Mouse (Mus musculus): ENCODE results near the gene Numb. TPM values are rescaled to one million over a fixed set of nuclear protein-coding genes. Genes with fewer than 3 reads are reported as not detected.
A peak's percentile ranks its signal among the peaks of the same experiment; 100 is the strongest.

Gene Numb
- polyA plus RNA-seq, 1 experiment from 2014 or later = 33.1 TPM

GRCm38 (mm10) chr12:83854281-83854680 lies 67.5 kb downstream of the Numb start:
- no peak overlapping the region for H3K4me3 ChIP-seq (ENCODE audit: low read depth, low read length)
- H3K27me3 ChIP-seq (replicated peaks; ENCODE audit: control insufficient read depth, insufficient read depth, low read length) = no peaks in the 10 kb centered on the region
- H3K4me2 ChIP-seq (ENCODE audit: low read depth, low read length) = no peak overlapping the region
- no peaks in the 10 kb centered on the region for H3K36me3 ChIP-seq (ENCODE audit: control insufficient read depth, insufficient read depth, low read length)
- H3K9ac ChIP-seq (ENCODE audit: low read depth, low read length) = no peak overlapping the region
- no peaks in the 10 kb centered on the region for H3K9me3 ChIP-seq (ENCODE audit: control insufficient read depth, low read length)
- DNase-seq (ENCODE audit: low spot score) (no peak), ATAC-seq (ENCODE audit: low read depth) (no peak)
- no peak overlapping the region for H3K27ac ChIP-seq (replicated peaks; ENCODE audit: low read depth, low read length)
- 85% methylated on average over 3 of the region's 3 CpGs for WGBS
- H3K4me1 ChIP-seq (ENCODE audit: control insufficient read depth, insufficient read depth, low read length) = no peaks in the 10 kb centered on the region

- no peaks in the 10 kb centered on the region for H3K27me3 ChIP-seq (replicated peaks; ENCODE audit: control insufficient read depth, insufficient read depth, low read length)
- no peak overlapping the region for H3K27ac ChIP-seq (replicated peaks; ENCODE audit: low read depth, low read length)
- no peaks in the 10 kb centered on the region for H3K9me3 ChIP-seq (ENCODE audit: control insufficient read depth, low read length)
- WGBS = 74% methylated on average over 5 of the region's 5 CpGs
- H3K9ac ChIP-seq (ENCODE audit: low read depth, low read length) = no peak overlapping the region
- H3K4me3 ChIP-seq (ENCODE audit: low read depth, low read length) = no peak overlapping the region
- H3K4me1 ChIP-seq (ENCODE audit: control insufficient read depth, insufficient read depth, low read length) = no peaks in the 10 kb centered on the region
- DNase-seq (ENCODE audit: low spot score) = peak; percentile 16
- ATAC-seq (ENCODE audit: low read depth) = no peak
- no peak overlapping the region for H3K4me2 ChIP-seq (ENCODE audit: low read depth, low read length)
- H3K36me3 ChIP-seq (ENCODE audit: control insufficient read depth, insufficient read depth, low read length) = no peaks in the 10 kb centered on the region
These were observed 69.1 kb downstream of the Numb start for GRCm38 (mm10) chr12:83852512-83853213.

GRCm38 (mm10) chr12:83850334-83850733 lies 71.4 kb downstream of the Numb start:
- ATAC-seq (ENCODE audit: low read depth) (no peak), DNase-seq (ENCODE audit: low spot score) (no peak)
- Histone ChIP-seq H3K4me2 (ENCODE audit: low read depth, low read length) (no peak overlapping the region), H3K9me3 (ENCODE audit: control insufficient read depth, low read length) (no peaks in the 10 kb centered on the region), H3K27me3 (replicated peaks; ENCODE audit: control insufficient read depth, insufficient read depth, low read length) (no peaks in the 10 kb centered on the region), H3K4me1 (ENCODE audit: control insufficient read depth, insufficient read depth, low read length) (no peaks in the 10 kb centered on the region), H3K36me3 (ENCODE audit: control insufficient read depth, insufficient read depth, low read length) (no peaks in the 10 kb centered on the region), H3K27ac (replicated peaks; ENCODE audit: low read depth, low read length) (no peak overlapping the region), H3K4me3 (ENCODE audit: low read depth, low read length) (no peak overlapping the region), H3K9ac (ENCODE audit: low read depth, low read length) (no peak overlapping the region)
- WGBS = 82% methylated on average over 4 of the region's 4 CpGs

- ATAC-seq (ENCODE audit: low read depth) (peak; percentile 57; the same call in 1 of the 2 replicates), DNase-seq (ENCODE audit: low spot score) (peak; percentile 67)
- no peak overlapping the region for H3K4me2 ChIP-seq (ENCODE audit: low read depth, low read length)
- no peaks in the 10 kb centered on the region for H3K36me3 ChIP-seq (ENCODE audit: control insufficient read depth, insufficient read depth, low read length)
- H3K4me1 ChIP-seq (ENCODE audit: control insufficient read depth, insufficient read depth, low read length) = no peaks in the 10 kb centered on the region
- no peaks in the 10 kb centered on the region for H3K27me3 ChIP-seq (replicated peaks; ENCODE audit: control insufficient read depth, insufficient read depth, low read length)
- H3K27ac ChIP-seq (replicated peaks; ENCODE audit: low read depth, low read length) = no peak overlapping the region
- no peaks in the 10 kb centered on the region for H3K9me3 ChIP-seq (ENCODE audit: control insufficient read depth, low read length)
- 97% methylated on average over 1 of the region's 1 CpGs for WGBS
- H3K9ac ChIP-seq (ENCODE audit: low read depth, low read length) = no peak overlapping the region
- no peak overlapping the region for H3K4me3 ChIP-seq (ENCODE audit: low read depth, low read length)
These were observed 73.0 kb downstream of the Numb start for GRCm38 (mm10) chr12:83848595-83849231.

- ATAC-seq (ENCODE audit: low read depth) (no peak), DNase-seq (ENCODE audit: low spot score) (no peak)
- no peaks in the 10 kb centered on the region for H3K27me3 ChIP-seq (replicated peaks; ENCODE audit: control insufficient read depth, insufficient read depth, low read length)
- H3K4me1 ChIP-seq (ENCODE audit: control insufficient read depth, insufficient read depth, low read length) = no peaks in the 10 kb centered on the region
- H3K4me3 ChIP-seq (ENCODE audit: low read depth, low read length) = no peak overlapping the region
- H3K9ac ChIP-seq (ENCODE audit: low read depth, low read length) = no peak overlapping the region
- H3K4me2 ChIP-seq (ENCODE audit: low read depth, low read length) = no peak overlapping the region
- H3K9me3 ChIP-seq (ENCODE audit: control insufficient read depth, low read length) = no peaks in the 10 kb centered on the region
- WGBS = 85% methylated on average over 2 of the region's 2 CpGs
- no peak overlapping the region for H3K27ac ChIP-seq (replicated peaks; ENCODE audit: low read depth, low read length)
- H3K36me3 ChIP-seq (ENCODE audit: control insufficient read depth, insufficient read depth, low read length) = no peaks in the 10 kb centered on the region
These were observed 73.9 kb downstream of the Numb start for GRCm38 (mm10) chr12:83847877-83848276.

GRCm38 (mm10) chr12:83842678-83843440 lies 78.9 kb downstream of the Numb start:
- no peak overlapping the region for H3K27ac ChIP-seq (replicated peaks; ENCODE audit: low read depth, low read length)
- H3K9ac ChIP-seq (ENCODE audit: low read depth, low read length) = no peak overlapping the region
- no peaks in the 10 kb centered on the region for H3K9me3 ChIP-seq (ENCODE audit: control insufficient read depth, low read length)
- H3K36me3 ChIP-seq (ENCODE audit: control insufficient read depth, insufficient read depth, low read length) = peaks cover 31% of the 10 kb centered on the region; the same call in 1 of the 2 replicates
- H3K4me2 ChIP-seq (ENCODE audit: low read depth, low read length) = no peak overlapping the region
- H3K27me3 ChIP-seq (replicated peaks; ENCODE audit: control insufficient read depth, insufficient read depth, low read length) = no peaks in the 10 kb centered on the region
- WGBS = 86% methylated on average over 3 of the region's 3 CpGs
- ATAC-seq (ENCODE audit: low read depth) (no peak), DNase-seq (ENCODE audit: low spot score) (no peak)
- H3K4me3 ChIP-seq (ENCODE audit: low read depth, low read length) = no peak overlapping the region
- H3K4me1 ChIP-seq (ENCODE audit: control insufficient read depth, insufficient read depth, low read length) = no peaks in the 10 kb centered on the region

GRCm38 (mm10) chr12:83841409-83842190 lies 80.1 kb downstream of the Numb start:
- Histone ChIP-seq H3K4me3 (ENCODE audit: low read depth, low read length) (no peak overlapping the region), H3K9ac (ENCODE audit: low read depth, low read length) (no peak overlapping the region), H3K4me2 (ENCODE audit: low read depth, low read length) (no peak overlapping the region), H3K36me3 (ENCODE audit: control insufficient read depth, insufficient read depth, low read length) (peaks cover 39% of the 10 kb centered on the region), H3K27ac (replicated peaks; ENCODE audit: low read depth, low read length) (no peak overlapping the region), H3K4me1 (ENCODE audit: control insufficient read depth, insufficient read depth, low read length) (no peaks in the 10 kb centered on the region), H3K9me3 (ENCODE audit: control insufficient read depth, low read length) (no peaks in the 10 kb centered on the region), H3K27me3 (replicated peaks; ENCODE audit: control insufficient read depth, insufficient read depth, low read length) (no peaks in the 10 kb centered on the region)
- 88% methylated on average over 10 of the region's 10 CpGs for WGBS
- ATAC-seq (ENCODE audit: low read depth) = no peak
- DNase-seq (ENCODE audit: low spot score) = no peak

GRCm38 (mm10) chr12:83833979-83834378 lies 87.8 kb downstream of the Numb start:
- Histone ChIP-seq H3K27me3 (replicated peaks; ENCODE audit: control insufficient read depth, insufficient read depth, low read length) (no peaks in the 10 kb centered on the region), H3K4me2 (ENCODE audit: low read depth, low read length) (no peak overlapping the region), H3K9me3 (ENCODE audit: control insufficient read depth, low read length) (no peaks in the 10 kb centered on the region), H3K9ac (ENCODE audit: low read depth, low read length) (no peak overlapping the region), H3K36me3 (ENCODE audit: control insufficient read depth, insufficient read depth, low read length) (peaks cover 47% of the 10 kb centered on the region), H3K27ac (replicated peaks; ENCODE audit: low read depth, low read length) (no peak overlapping the region), H3K4me3 (ENCODE audit: low read depth, low read length) (no peak overlapping the region), H3K4me1 (ENCODE audit: control insufficient read depth, insufficient read depth, low read length) (no peaks in the 10 kb centered on the region)
- 97% methylated on average over 3 of the region's 3 CpGs for WGBS
- ATAC-seq (ENCODE audit: low read depth) = no peak
- DNase-seq (ENCODE audit: low spot score) = no peak
